Mouse (Mus musculus) midbrain, embryonic 11.5 days (tissue): ENCODE data around the gene Dpf3. TPM values are rescaled to one million over a fixed set of nuclear protein-coding genes. Genes with fewer than 3 reads are reported as not detected.

Experiments used
- ATAC-seq: fragments of 200-750 bp; cut with Nextera tagmentation; 2 replicates; pipeline ENCODE4 v1.8.0; 2017; ENCODE audit warnings: moderate TSS enrichment, moderate library complexity; ENCODE audit not compliant: low FRiP score
- DNase-seq: peaks from one replicate; pipeline ENCODE4 v3.0.0; 2015; ENCODE audit warnings: low spot score; ENCODE audit errors: missing footprints
- H3K27ac ChIP-seq: fragments of 300-500 bp; sonication (generic); 2 replicates; pipeline ENCODE4 v1.5.1; 2014; ENCODE audit warnings: low read depth, low read length
- H3K27me3 ChIP-seq: fragments of 300-500 bp; sonication (generic); 2 replicates; pipeline ENCODE4 v1.6.1; 2014; ENCODE audit warnings: mild to moderate bottlenecking, low read length, moderate library complexity, mixed read lengths; ENCODE audit not compliant: control insufficient read depth, insufficient read depth
- H3K36me3 ChIP-seq: fragments of 300-500 bp; sonication (generic); 2 replicates; pipeline ENCODE4 v1.6.1; 2014; ENCODE audit warnings: mild to moderate bottlenecking, low read length, moderate library complexity, mixed read lengths; ENCODE audit not compliant: control insufficient read depth, insufficient read depth
- H3K4me1 ChIP-seq: fragments of 300-500 bp; sonication (generic); 2 replicates; pipeline ENCODE4 v1.6.1; 2014; ENCODE audit warnings: low read length; ENCODE audit not compliant: control insufficient read depth, insufficient read depth
- H3K4me2 ChIP-seq: fragments of 300-500 bp; sonication (generic); 2 replicates; pipeline ENCODE4 v1.6.1; 2014; ENCODE audit warnings: mild to moderate bottlenecking, moderate library complexity
- H3K4me3 ChIP-seq: fragments of 300-500 bp; sonication (generic); 2 replicates; pipeline ENCODE4 v1.5.1; 2014; ENCODE audit warnings: low read depth, low read length
- H3K9ac ChIP-seq: fragments of 300-500 bp; sonication (generic); 2 replicates; pipeline ENCODE4 v1.6.1; 2014; ENCODE audit warnings: low read length
- H3K9me3 ChIP-seq: fragments of 300-500 bp; sonication (generic); 2 replicates; pipeline ENCODE4 v1.6.1; 2016; ENCODE audit warnings: low read length; ENCODE audit not compliant: control insufficient read depth
- WGBS: fragments of 180-500 bp; shearing (Covaris S2); extraction: QIAGEN DNeasy Blood & Tissue Kit; methylation state at CpG from one replicate; pipeline ENCODE4 v1.1.7; 2014; 5-methylcytosine and 5-hydroxymethylcytosine counted together
- polyA plus RNA-seq: library from polyadenylated mRNA; unstranded; fragments of >200 nt; fragmentation: Nextera tagmentation; extraction: Ambion mirVana; gene quantifications from 2 replicates; pipeline ENCODE4 v1.2.1, GENCODE M21; 2014

Dpf3 gene
- polyA plus RNA-seq, 1 experiment from 2014 or later = 11.3 TPM

- Histone ChIP-seq H3K27ac (no peak overlapping the region), H3K4me1 (peaks cover 9% of the 10 kb centered on the region), H3K9me3 (no peaks in the 10 kb centered on the region), H3K36me3 (no peaks in the 10 kb centered on the region), H3K27me3 (no peaks in the 10 kb centered on the region), H3K4me3 (no peak overlapping the region), H3K4me2 (no peak overlapping the region), H3K9ac (no peak overlapping the region)
- no peak for DNase-seq
- no peak for ATAC-seq
- 42% methylated on average over 12 of the region's 12 CpGs for WGBS
Observed at GRCm38 (mm10) chr12:83169495-83170209, 317.9 kb downstream of the Dpf3 start.

DNA sequence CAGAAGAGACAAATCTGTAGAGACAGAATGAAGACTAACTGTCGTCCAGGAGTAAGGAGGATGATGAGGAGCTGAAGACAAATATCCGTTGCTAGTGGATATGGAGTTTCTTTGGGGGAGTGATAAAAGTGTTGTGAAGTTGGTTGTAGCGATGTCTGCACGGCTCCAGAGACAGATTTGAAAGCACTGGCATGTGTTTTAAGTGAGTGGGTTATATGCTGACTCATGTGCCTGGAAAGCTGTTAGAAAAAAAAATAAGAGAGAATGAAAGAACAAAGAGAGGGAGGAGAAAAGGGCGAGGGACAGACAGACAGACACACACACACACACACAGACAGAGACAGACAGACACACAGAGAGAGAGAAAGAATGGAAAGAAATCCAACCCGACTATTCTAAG lies 319.2 kb downstream of the Dpf3 start:
- Histone ChIP-seq H3K27me3 (no peaks in the 10 kb centered on the region), H3K36me3 (no peaks in the 10 kb centered on the region), H3K9ac (no peak overlapping the region), H3K4me1 (peaks cover 9% of the 10 kb centered on the region), H3K9me3 (no peaks in the 10 kb centered on the region), H3K4me2 (no peak overlapping the region), H3K27ac (no peak overlapping the region), H3K4me3 (no peak overlapping the region)
- DNase-seq = no peak
- 85% methylated on average over 6 of the region's 6 CpGs for WGBS
- no peak for ATAC-seq

GRCm38 (mm10) chr12:83165058-83165457 lies 322.5 kb downstream of the Dpf3 start:
- no peak overlapping the region for H3K27ac ChIP-seq
- WGBS = 95% methylated on average over 1 of the region's 1 CpGs
- H3K4me3 ChIP-seq = no peak overlapping the region
- no peak for DNase-seq
- no peak for ATAC-seq
- no peaks in the 10 kb centered on the region for H3K36me3 ChIP-seq
- no peaks in the 10 kb centered on the region for H3K27me3 ChIP-seq
- no peaks in the 10 kb centered on the region for H3K9me3 ChIP-seq
- H3K9ac ChIP-seq = no peak overlapping the region
- peaks cover 11% of the 10 kb centered on the region for H3K4me1 ChIP-seq
- H3K4me2 ChIP-seq = no peak overlapping the region

Other genes with a start within 250 kb of the Dpf3 start
- gene Dcaf4, start 32.8 kb upstream of the Dpf3 start, polyA plus RNA-seq = 21.3 and 23.8 TPM in 2 replicates
- 19.4 and 21.4 TPM in 2 replicates for gene Zfyve1, start 109.5 kb upstream of the Dpf3 start, polyA plus RNA-seq
- 262 and 278 TPM in 2 replicates for gene Rbm25, start 143.5 kb upstream of the Dpf3 start, polyA plus RNA-seq
- 75.2 and 76.2 TPM in 2 replicates for gene Psen1, start 200.4 kb upstream of the Dpf3 start, polyA plus RNA-seq